Mouse (Mus musculus) heart, embryonic 11.5 days (tissue): ENCODE data around the gene Otud5. TPM values are rescaled to one million over a fixed set of nuclear protein-coding genes. Genes with fewer than 3 reads are reported as not detected.
"Not testable (repeated sequence)": the region's sequence is repeated elsewhere in the genome, so short reads cannot be mapped to it uniquely, and the experiment has no call there.

ENCODE experiments used
- ATAC-seq: fragments of 200-750 bp; cut with Nextera tagmentation; replicated peaks from 2 replicates; pipeline ENCODE4 v1.8.0; 2017; ENCODE audit warnings: moderate library complexity; ENCODE audit not compliant: insufficient number of reproducible peaks, low FRiP score, low TSS enrichment
- H3K27ac ChIP-seq: fragments of 300-500 bp; sonication (generic); 2 replicates; pipeline ENCODE4 v1.5.1; 2014; ENCODE audit warnings: mild to moderate bottlenecking, low read depth, low read length
- H3K27me3 ChIP-seq: fragments of 300-500 bp; sonication (generic); 2 replicates; pipeline ENCODE4 v1.6.1; 2014; ENCODE audit warnings: mild to moderate bottlenecking, low read length, mixed read lengths; ENCODE audit not compliant: control insufficient read depth, insufficient read depth
- H3K36me3 ChIP-seq: fragments of 300-500 bp; sonication (generic); 2 replicates; pipeline ENCODE4 v1.6.1; 2014; ENCODE audit warnings: mild to moderate bottlenecking, low read length, moderate library complexity, mixed read lengths; ENCODE audit not compliant: control insufficient read depth, insufficient read depth
- H3K4me1 ChIP-seq: fragments of 300-500 bp; sonication (generic); 2 replicates; pipeline ENCODE4 v1.6.1; 2014; ENCODE audit warnings: low read length; ENCODE audit not compliant: control insufficient read depth, insufficient read depth
- H3K4me2 ChIP-seq: fragments of 300-500 bp; sonication (generic); 2 replicates; pipeline ENCODE4 v1.6.1; 2014; ENCODE audit warnings: mild to moderate bottlenecking, moderate library complexity
- H3K4me3 ChIP-seq: fragments of 300-500 bp; sonication (generic); 2 replicates; pipeline ENCODE4 v1.5.1; 2014; ENCODE audit warnings: low read depth, low read length
- H3K9ac ChIP-seq: fragments of 300-500 bp; sonication (generic); 2 replicates; pipeline ENCODE4 v1.6.1; 2014; ENCODE audit warnings: mild to moderate bottlenecking, low read depth, low read length, moderate library complexity
- H3K9me3 ChIP-seq: fragments of 300-500 bp; sonication (generic); replicated peaks from 2 replicates; pipeline ENCODE4 v1.6.1; 2016; ENCODE audit warnings: low read length; ENCODE audit not compliant: control insufficient read depth
- WGBS: fragments of 180-500 bp; shearing (Covaris S2); extraction: QIAGEN DNeasy Blood & Tissue Kit; methylation state at CpG from one replicate; pipeline ENCODE4 v1.1.7; 2014; ENCODE audit not compliant: insufficient replicate concordance; 5-methylcytosine and 5-hydroxymethylcytosine counted together
- polyA plus RNA-seq: library from polyadenylated mRNA; unstranded; fragments of >200 nt; fragmentation: Nextera tagmentation; extraction: Ambion mirVana; gene quantifications from 2 replicates; pipeline ENCODE4 v1.2.1, GENCODE M21; 2014

Otud5 gene
- 22.9 and 23.7 TPM in 2 replicates for polyA plus RNA-seq

- peak; percentile 95 for ATAC-seq
- no peaks in the 10 kb centered on the region for H3K9me3 ChIP-seq
Measured at GRCm38 (mm10) chrX:7841163-7842162, at the start of gene Otud5. Gene Otud5 (plus strand): TSS chrX:7841364.

GRCm38 (mm10) chrX:7793361-7793760 is 47.8 kb upstream of the Otud5 start:
- 38% methylated on average over 3 of the region's 3 CpGs for WGBS

More at GRCm38 (mm10) chrX:7841163-7842162, at the start of gene Otud5:
- H3K9ac ChIP-seq, result peak within 1 kb of the TSS; percentile 75
- H3K4me2 ChIP-seq, result peak within 1 kb of the TSS; percentile 72
- no peaks in the 10 kb centered on the region for H3K4me1 ChIP-seq
- peak within 1 kb of the TSS; percentile 49 for H3K4me3 ChIP-seq
- H3K27ac ChIP-seq, result peak within 1 kb of the TSS; percentile 90
- H3K27me3 ChIP-seq, result no peaks in the 10 kb centered on the region
- WGBS, result 14% methylated on average over 71 of the region's 74 CpGs
- H3K36me3 ChIP-seq, result no peaks in the 10 kb centered on the region

DNA sequence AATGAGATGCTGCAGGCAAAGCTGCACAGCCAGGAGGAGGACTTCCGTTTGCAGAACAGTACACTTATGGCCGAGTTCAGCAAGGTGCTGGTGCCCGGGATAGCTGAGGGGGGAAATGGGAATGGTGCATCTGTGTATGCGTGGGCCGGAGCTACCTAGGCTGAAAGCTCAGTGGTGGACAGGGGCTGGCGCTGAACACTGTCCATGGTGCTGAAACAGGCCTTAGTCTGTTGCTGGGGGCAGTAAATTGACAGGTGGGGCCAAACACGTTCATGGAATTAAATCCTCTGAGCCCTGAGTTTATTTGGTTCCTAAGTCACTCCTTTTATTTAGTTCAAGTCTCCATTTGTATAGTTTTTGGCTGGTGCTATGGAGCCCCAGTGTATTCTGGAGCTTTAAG is 46.1 kb upstream of the Otud5 start:
- no peaks in the 10 kb centered on the region for H3K36me3 ChIP-seq
- H3K4me3 ChIP-seq, result no peak overlapping the region
- H3K27ac ChIP-seq, result no peak overlapping the region
- no peak overlapping the region for H3K9ac ChIP-seq
- ATAC-seq, result no peak
- WGBS, result 27% methylated on average over 7 of the region's 7 CpGs
- H3K27me3 ChIP-seq, result no peaks in the 10 kb centered on the region
- no peaks in the 10 kb centered on the region for H3K4me1 ChIP-seq
- no peak overlapping the region for H3K4me2 ChIP-seq
- no peaks in the 10 kb centered on the region for H3K9me3 ChIP-seq

More at GRCm38 (mm10) chrX:7793361-7793760, 47.8 kb upstream of the Otud5 start:
- Histone ChIP-seq H3K36me3 (no peaks in the 10 kb centered on the region), H3K27me3 (no peaks in the 10 kb centered on the region), H3K4me1 (no peaks in the 10 kb centered on the region), H3K9ac (no peak overlapping the region), H3K4me2 (no peak overlapping the region), H3K9me3 (no peaks in the 10 kb centered on the region), H3K27ac (no peak overlapping the region), H3K4me3 (no peak overlapping the region)
- ATAC-seq, result no peak

DNA sequence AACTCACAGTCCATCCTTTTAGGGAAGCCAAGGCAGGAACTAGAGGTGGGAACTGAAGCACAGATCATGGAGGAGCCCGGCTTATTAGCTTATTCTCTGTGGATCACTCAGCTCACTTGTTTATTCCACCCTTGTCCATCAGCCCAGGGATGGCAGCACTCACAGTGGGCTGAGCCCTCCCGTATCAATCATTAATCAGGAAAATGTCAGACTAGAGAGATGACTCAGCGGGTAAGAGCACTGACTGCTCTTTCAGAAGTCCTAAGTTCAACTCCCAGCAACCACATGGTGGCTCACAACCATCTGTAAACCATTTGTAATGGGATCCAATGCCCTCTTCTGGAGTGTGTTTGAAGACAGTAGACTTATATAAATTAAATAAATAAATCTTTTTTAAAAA is 43.8 kb upstream of the Otud5 start:
- Histone ChIP-seq H3K4me2 (no peak overlapping the region), H3K27ac (no peak overlapping the region), H3K27me3 (no peaks in the 10 kb centered on the region), H3K4me3 (no peak overlapping the region), H3K9me3 (no peaks in the 10 kb centered on the region), H3K9ac (no peak overlapping the region), H3K36me3 (no peaks in the 10 kb centered on the region), H3K4me1 (no peaks in the 10 kb centered on the region)
- no peak for ATAC-seq
- WGBS, result 75% methylated on average over 3 of the region's 3 CpGs

- not testable (repeated sequence) for H3K36me3 ChIP-seq, ATAC-seq, H3K27me3 ChIP-seq, H3K4me1 ChIP-seq, H3K4me2 ChIP-seq, H3K9me3 ChIP-seq, H3K27ac ChIP-seq, H3K9ac ChIP-seq, H3K4me3 ChIP-seq
- WGBS, result 74% methylated on average over 2 of the region's 2 CpGs
Measured at GRCm38 (mm10) chrX:7802157-7802556, 39.0 kb upstream of the Otud5 start.

GRCm38 (mm10) chrX:7815016-7815415 is 26.1 kb upstream of the Otud5 start:
- not testable (repeated sequence) for H3K4me3 ChIP-seq, H3K27me3 ChIP-seq, H3K27ac ChIP-seq, H3K9me3 ChIP-seq, H3K36me3 ChIP-seq, H3K4me2 ChIP-seq, ATAC-seq, H3K9ac ChIP-seq, H3K4me1 ChIP-seq
- WGBS, result 45% methylated on average over 8 of the region's 8 CpGs

GRCm38 (mm10) chrX:7821865-7822779 is 19.0 kb upstream of the Otud5 start, which contains the start of gene Kcnd1:
Gene Kcnd1 (plus strand): TSS chrX:7822289.
- Histone ChIP-seq H3K4me2 (peak within 1 kb of the TSS; percentile 73), H3K27ac (no peak within 1 kb of the TSS), H3K9me3 (no peaks in the 10 kb centered on the region), H3K4me1 (0 out of 2 replicates have a peak, but pooled peaks cover 2% of the 10 kb centered on the region), H3K36me3 (no peaks in the 10 kb centered on the region), H3K27me3 (no peaks in the 10 kb centered on the region), H3K9ac (peak within 1 kb of the TSS; percentile 39; the same call in 1 of the 2 replicates), H3K4me3 (peak within 1 kb of the TSS; percentile 45)
- 14% methylated on average over 20 of the region's 24 CpGs for WGBS
- 0 out of 2 replicates have a peak, but pooled peaks have one; percentile 26 for ATAC-seq

DNA sequence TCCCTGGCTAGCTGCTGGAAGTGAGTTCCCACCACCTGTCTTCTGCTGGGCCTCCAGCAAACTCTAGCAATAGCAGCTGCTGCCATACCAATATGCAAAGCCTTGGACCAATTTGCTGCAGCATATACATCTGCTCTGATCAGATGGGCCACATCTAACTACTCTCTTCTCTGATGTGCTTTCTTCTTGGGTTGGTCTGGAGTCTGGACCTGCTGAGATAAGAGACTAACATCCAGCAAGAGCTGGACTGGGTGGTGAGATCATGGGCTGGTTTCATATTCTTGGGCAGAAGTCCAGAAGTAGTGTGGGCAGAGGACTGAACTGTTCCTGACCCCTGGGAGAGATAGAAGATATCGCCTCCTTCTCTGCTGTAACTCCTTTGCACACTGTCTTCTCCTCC is 4.0 kb upstream of the Otud5 start:
- Histone ChIP-seq H3K9ac (no peak overlapping the region), H3K4me3 (no peak overlapping the region), H3K4me2 (no peak overlapping the region), H3K27me3 (no peaks in the 10 kb centered on the region), H3K4me1 (no peaks in the 10 kb centered on the region), H3K9me3 (no peaks in the 10 kb centered on the region), H3K36me3 (no peaks in the 10 kb centered on the region), H3K27ac (peak overlapping the region; percentile 29; the same call in 1 of the 2 replicates)
- 56% methylated on average over 1 of the region's 1 CpGs for WGBS
- peak; percentile 35; the same call in 1 of the 2 replicates for ATAC-seq
